Mouse (Mus musculus) left cerebral cortex, adult 18-20 months (tissue): ENCODE measurements around the gene Setd6. TPM values are rescaled to one million over a fixed set of nuclear protein-coding genes. Genes with fewer than 3 reads are reported as not detected.

ENCODE experiments used
- DNase-seq, 2 experiments: peaks; one replicate each; pipeline ENCODE4 v3.0.0; 2021 to 2022; ENCODE audit warnings: low spot score in 2 of 2, mixed read lengths in 1 of 2
- microRNA-seq, 2 experiments: library from miRNA; unstranded; fragments of <30 nt; microRNA quantifications; one replicate each; pipeline ENCODE4 v1.2.0; 2021
- total RNA-seq, 2 experiments: library from RNA; stranded (reverse); gene quantifications; 2 replicates each; pipeline ENCODE4 v1.2.3; 2021

Setd6 gene
- total RNA-seq, 2 experiments from 2014 or later, result 17.2 to 17.6 TPM

GRCm38 (mm10) chr8:95704538-95704937 is 11.1 kb upstream of the Setd6 start:
- DNase-seq, result no peak

GRCm38 (mm10) chr8:95709579-95709978 is 6.1 kb upstream of the Setd6 start:
- DNase-seq, result no peak

- no peak for DNase-seq
Observed at GRCm38 (mm10) chr8:95711029-95711428, 4.7 kb upstream of the Setd6 start.

GRCm38 (mm10) chr8:95712395-95712794 is 3.3 kb upstream of the Setd6 start:
- no peak for DNase-seq

- DNase-seq, result peak; percentile 76 to 80
Observed at GRCm38 (mm10) chr8:95713100-95714010, 2.3 kb upstream of the Setd6 start.

- no peak for DNase-seq
Observed at GRCm38 (mm10) chr8:95714367-95714766, 1.3 kb upstream of the Setd6 start.

GRCm38 (mm10) chr8:95714837-95715413 is 756 bp upstream of the Setd6 start:
- DNase-seq, result no peak

- DNase-seq, result no peak
Observed at GRCm38 (mm10) chr8:95716546-95717335, 1.1 kb downstream of the Setd6 start.

GRCm38 (mm10) chr8:95727625-95728024 is 11.9 kb downstream of the Setd6 start:
- no peak for DNase-seq

- peak; percentile 30 to 33 for DNase-seq
Observed at GRCm38 (mm10) chr8:95738596-95738995, 22.9 kb downstream of the Setd6 start.

- no peak for DNase-seq
Observed at GRCm38 (mm10) chr8:95741732-95742131, 26.1 kb downstream of the Setd6 start.

- no peak for DNase-seq
Observed at GRCm38 (mm10) chr8:95748028-95748427, 32.3 kb downstream of the Setd6 start.

GRCm38 (mm10) chr8:95751924-95752323 is 36.2 kb downstream of the Setd6 start:
- DNase-seq, result no peak

GRCm38 (mm10) chr8:95760323-95760722 is 44.6 kb downstream of the Setd6 start:
- DNase-seq, result no peak

- no peak for DNase-seq
Observed at GRCm38 (mm10) chr8:95764133-95764532, 48.5 kb downstream of the Setd6 start.

Small RNA genes within 50 kb of the gene (microRNA-seq; reads per million reads assigned to microRNA genes)
- 2.0 to 4.9 reads per million in 2 experiments for gene Mir7073

Other genes starting within 250 kb of the Setd6 start
- 10 to 100 TPM; 81.8 to 92.0 TPM for gene Csnk2a2, start 225.8 kb upstream of the Setd6 start, total RNA-seq
- gene Ccdc113, start 181.8 kb upstream of the Setd6 start, total RNA-seq, result 1 to 10 TPM; 3.3 to 3.4 TPM
- gene Prss54, start 139.5 kb upstream of the Setd6 start, total RNA-seq, result not detected
- gene Gins3, start 82.4 kb upstream of the Setd6 start, total RNA-seq, result 1 to 10 TPM; 2.0 to 2.8 TPM
- 1,000 to 10,000 TPM; 1,666 to 1,729 TPM for gene Ndrg4, start 38.9 kb upstream of the Setd6 start, total RNA-seq
- 100 to 1,000 TPM; 129 to 130 TPM for gene Cnot1, start 91.6 kb downstream of the Setd6 start, total RNA-seq
- gene Sap18b, start 109.5 kb downstream of the Setd6 start, total RNA-seq, result 10 to 100 TPM; 78.1 to 96.2 TPM
- gene Slc38a7, start 137.7 kb downstream of the Setd6 start, total RNA-seq, result 10 to 100 TPM; 24.4 to 28.7 TPM
- 100 to 1,000 TPM; 231 to 248 TPM for gene Got2, start 172.7 kb downstream of the Setd6 start, total RNA-seq